Mouse (Mus musculus) kidney, embryonic 14.5 days (tissue): ENCODE results near the gene Adamtsl3. TPM values are rescaled to one million over a fixed set of nuclear protein-coding genes. Genes with fewer than 3 reads are reported as not detected.
A peak's percentile ranks its signal among the peaks of the same experiment; 100 is the strongest.

Source experiments
- ATAC-seq: fragments of 200-750 bp; cut with Nextera tagmentation; 2 replicates; pipeline ENCODE4 v1.8.0; 2017; ENCODE audit warnings: moderate number of reproducible peaks, mild to moderate bottlenecking, moderate TSS enrichment, moderate library complexity; ENCODE audit not compliant: low FRiP score, low TSS enrichment
- H3K27ac ChIP-seq: fragments of 300-500 bp; sonication (generic); 2 replicates; pipeline ENCODE4 v1.5.1; 2014; ENCODE audit warnings: low read depth, mild to moderate bottlenecking, low read length, moderate library complexity, mixed read lengths
- H3K27me3 ChIP-seq: fragments of 300-500 bp; sonication (generic); 2 replicates; pipeline ENCODE4 v1.6.1; 2014; ENCODE audit warnings: mild to moderate bottlenecking, low read length; ENCODE audit not compliant: control insufficient read depth, insufficient read depth
- H3K36me3 ChIP-seq: fragments of 300-500 bp; sonication (generic); 2 replicates; pipeline ENCODE4 v1.6.1; 2014; ENCODE audit warnings: low read length, mixed read lengths; ENCODE audit not compliant: control insufficient read depth, insufficient read depth
- H3K4me1 ChIP-seq: fragments of 300-500 bp; sonication (generic); 2 replicates; pipeline ENCODE4 v1.6.1; 2014; ENCODE audit warnings: low read length, mixed read lengths; ENCODE audit not compliant: control insufficient read depth, insufficient read depth
- H3K4me2 ChIP-seq: fragments of 300-500 bp; sonication (generic); replicated peaks from 2 replicates; pipeline ENCODE4 v1.6.1; 2014; ENCODE audit warnings: low read depth, mild to moderate bottlenecking, low read length
- H3K4me3 ChIP-seq: fragments of 300-500 bp; sonication (generic); 2 replicates; pipeline ENCODE4 v1.5.1; 2014; ENCODE audit warnings: mild to moderate bottlenecking, low read length
- H3K9ac ChIP-seq: fragments of 300-500 bp; sonication (generic); 2 replicates; pipeline ENCODE4 v1.6.1; 2014; ENCODE audit warnings: low read depth, mild to moderate bottlenecking, low read length, moderate library complexity
- H3K9me3 ChIP-seq: fragments of 300-500 bp; sonication (generic); 2 replicates; pipeline ENCODE4 v1.6.1; 2016; ENCODE audit warnings: low read length; ENCODE audit not compliant: control insufficient read depth
- WGBS: fragments of 180-500 bp; shearing (Covaris S2); extraction: QIAGEN DNeasy Blood & Tissue Kit; methylation state at CpG from one replicate; pipeline ENCODE4 v1.1.7; 2014; 5-methylcytosine and 5-hydroxymethylcytosine counted together
- polyA plus RNA-seq: library from polyadenylated mRNA; unstranded; fragments of >200 nt; fragmentation: Nextera tagmentation; extraction: Ambion mirVana; gene quantifications from 2 replicates; pipeline ENCODE4 v1.2.1, GENCODE M21; 2014

Gene Adamtsl3
- polyA plus RNA-seq, 1 experiment from 2014 or later, result 0.39 TPM

- H3K9ac ChIP-seq, result no peak overlapping the region
- H3K4me3 ChIP-seq, result no peak overlapping the region
- H3K27ac ChIP-seq, result no peak overlapping the region
- WGBS, result 75% methylated on average over 5 of the region's 5 CpGs
- no peaks in the 10 kb centered on the region for H3K36me3 ChIP-seq
- H3K9me3 ChIP-seq, result no peaks in the 10 kb centered on the region
- no peak for ATAC-seq
- no peaks in the 10 kb centered on the region for H3K27me3 ChIP-seq
- H3K4me1 ChIP-seq, result peaks cover 6% of the 10 kb centered on the region; the same call in 1 of the 2 replicates
- H3K4me2 ChIP-seq, result no peak overlapping the region
Measured at GRCm38 (mm10) chr7:82366471-82366870, 31.0 kb downstream of the Adamtsl3 start.

GRCm38 (mm10) chr7:82368047-82368446 is 32.6 kb downstream of the Adamtsl3 start:
- Histone ChIP-seq H3K4me3 (no peak overlapping the region), H3K27ac (no peak overlapping the region), H3K36me3 (no peaks in the 10 kb centered on the region), H3K4me1 (peaks cover 6% of the 10 kb centered on the region; the same call in 1 of the 2 replicates), H3K9ac (no peak overlapping the region), H3K27me3 (no peaks in the 10 kb centered on the region), H3K9me3 (no peaks in the 10 kb centered on the region), H3K4me2 (no peak overlapping the region)
- 26% methylated on average over 2 of the region's 2 CpGs for WGBS
- no peak for ATAC-seq

- H3K9me3 ChIP-seq, result no peaks in the 10 kb centered on the region
- H3K9ac ChIP-seq, result no peak overlapping the region
- ATAC-seq, result peak; percentile 28; the same call in 1 of the 2 replicates
- 85% methylated on average over 8 of the region's 8 CpGs for WGBS
- no peak overlapping the region for H3K27ac ChIP-seq
- H3K4me2 ChIP-seq, result no peak overlapping the region
- H3K27me3 ChIP-seq, result no peaks in the 10 kb centered on the region
- peaks cover 6% of the 10 kb centered on the region; the same call in 1 of the 2 replicates for H3K4me1 ChIP-seq
- no peak overlapping the region for H3K4me3 ChIP-seq
- H3K36me3 ChIP-seq, result no peaks in the 10 kb centered on the region
Measured at GRCm38 (mm10) chr7:82370132-82370531, 34.6 kb downstream of the Adamtsl3 start.

GRCm38 (mm10) chr7:82371411-82371810 is 35.9 kb downstream of the Adamtsl3 start:
- H3K9ac ChIP-seq, result no peak overlapping the region
- H3K4me3 ChIP-seq, result no peak overlapping the region
- H3K27ac ChIP-seq, result no peak overlapping the region
- H3K4me1 ChIP-seq, result peaks cover under 1% of the 10 kb centered on the region; the same call in 1 of the 2 replicates
- H3K4me2 ChIP-seq, result no peak overlapping the region
- no peaks in the 10 kb centered on the region for H3K9me3 ChIP-seq
- no peaks in the 10 kb centered on the region for H3K36me3 ChIP-seq
- no peaks in the 10 kb centered on the region for H3K27me3 ChIP-seq
- ATAC-seq, result no peak
- WGBS, result 63% methylated on average over 3 of the region's 3 CpGs

- no peak for ATAC-seq
- WGBS, result 86% methylated on average over 1 of the region's 1 CpGs
- Histone ChIP-seq H3K9ac (no peak overlapping the region), H3K9me3 (no peaks in the 10 kb centered on the region), H3K4me3 (no peak overlapping the region), H3K27me3 (no peaks in the 10 kb centered on the region), H3K4me2 (no peak overlapping the region), H3K36me3 (no peaks in the 10 kb centered on the region), H3K27ac (no peak overlapping the region), H3K4me1 (0 out of 2 replicates have a peak, but pooled peaks cover 4% of the 10 kb centered on the region)
Measured at GRCm38 (mm10) chr7:82378311-82378710, 42.8 kb downstream of the Adamtsl3 start.

GRCm38 (mm10) chr7:82379765-82380164 is 44.3 kb downstream of the Adamtsl3 start:
- Histone ChIP-seq H3K4me3 (no peak overlapping the region), H3K9me3 (no peaks in the 10 kb centered on the region), H3K4me2 (no peak overlapping the region), H3K9ac (no peak overlapping the region), H3K27ac (no peak overlapping the region), H3K36me3 (no peaks in the 10 kb centered on the region), H3K4me1 (0 out of 2 replicates have a peak, but pooled peaks cover 4% of the 10 kb centered on the region), H3K27me3 (no peaks in the 10 kb centered on the region)
- ATAC-seq, result no peak
- 72% methylated on average over 7 of the region's 7 CpGs for WGBS

- Histone ChIP-seq H3K36me3 (no peaks in the 10 kb centered on the region), H3K9ac (no peak overlapping the region), H3K27ac (no peak overlapping the region), H3K4me3 (no peak overlapping the region), H3K9me3 (no peaks in the 10 kb centered on the region), H3K4me1 (0 out of 2 replicates have a peak, but pooled peaks cover 4% of the 10 kb centered on the region), H3K27me3 (no peaks in the 10 kb centered on the region), H3K4me2 (no peak overlapping the region)
- 39% methylated on average over 4 of the region's 4 CpGs for WGBS
- peak; percentile 76; the same call in 1 of the 2 replicates for ATAC-seq
Measured at GRCm38 (mm10) chr7:82382843-82383535, 47.5 kb downstream of the Adamtsl3 start.

GRCm38 (mm10) chr7:82383536-82383848 is 48.0 kb downstream of the Adamtsl3 start:
- no peaks in the 10 kb centered on the region for H3K27me3 ChIP-seq
- 13% methylated on average over 3 of the region's 3 CpGs for WGBS
- no peak overlapping the region for H3K4me2 ChIP-seq
- peak; percentile 24; the same call in 1 of the 2 replicates for ATAC-seq
- no peak overlapping the region for H3K4me3 ChIP-seq
- H3K9ac ChIP-seq, result no peak overlapping the region
- H3K36me3 ChIP-seq, result no peaks in the 10 kb centered on the region
- no peak overlapping the region for H3K27ac ChIP-seq
- no peaks in the 10 kb centered on the region for H3K9me3 ChIP-seq
- 0 out of 2 replicates have a peak, but pooled peaks cover 4% of the 10 kb centered on the region for H3K4me1 ChIP-seq

GRCm38 (mm10) chr7:82387121-82387520 is 51.6 kb downstream of the Adamtsl3 start:
- WGBS, result 98% methylated on average over 3 of the region's 3 CpGs
- Histone ChIP-seq H3K4me1 (0 out of 2 replicates have a peak, but pooled peaks cover 4% of the 10 kb centered on the region), H3K9me3 (no peaks in the 10 kb centered on the region; the same call in 1 of the 2 replicates), H3K27ac (no peak overlapping the region), H3K4me2 (no peak overlapping the region), H3K27me3 (no peaks in the 10 kb centered on the region), H3K4me3 (no peak overlapping the region), H3K36me3 (no peaks in the 10 kb centered on the region), H3K9ac (no peak overlapping the region)
- ATAC-seq, result no peak
